Mouse (Mus musculus) CH12.LX (cell line): ENCODE measurements around the gene Zfp770.

Experiments used
- CTCF ChIP-seq, 2 experiments: IDR thresholded peaks in 1 of 2; conservative IDR thresholded peaks in 1 of 2; 2 replicates each; pipeline ENCODE4 v1.5.1; 2011 to 2012; ENCODE audit warnings: low read depth in 2 of 2, low read length in 2 of 2, improper control_type of control experiment in 1 of 2, inconsistent platforms in 1 of 2, mild to moderate bottlenecking in 1 of 2, moderate library complexity in 1 of 2
- E2F4 ChIP-seq: IDR thresholded peaks from 2 replicates; pipeline ENCODE4 v1.6.1; 2011; ENCODE audit warnings: low read depth, low read length, improper control_type of control experiment; ENCODE audit not compliant: insufficient replicate concordance
- EP300 ChIP-seq: IDR thresholded peaks from 2 replicates; pipeline ENCODE4 v1.6.1; 2011; ENCODE audit warnings: low read length, improper control_type of control experiment
- GABPA ChIP-seq: IDR thresholded peaks from 2 replicates; pipeline ENCODE4 v1.6.1; 2012; ENCODE audit warnings: low read depth, low read length, improper control_type of control experiment, inconsistent platforms; ENCODE audit not compliant: insufficient replicate concordance
- JUN ChIP-seq: IDR thresholded peaks from 2 replicates; pipeline ENCODE4 v1.6.1; 2011; ENCODE audit warnings: low read depth, mild to moderate bottlenecking, low read length, improper control_type of control experiment, moderate library complexity; ENCODE audit not compliant: insufficient read depth
- KAT2A ChIP-seq: IDR thresholded peaks from 2 replicates; pipeline ENCODE4 v1.6.1; 2012; ENCODE audit warnings: low read length, improper control_type of control experiment, inconsistent platforms; ENCODE audit not compliant: insufficient replicate concordance
- MAX ChIP-seq: IDR thresholded peaks from 2 replicates; pipeline ENCODE4 v1.6.1; 2011; ENCODE audit warnings: low read length, improper control_type of control experiment
- MEF2A ChIP-seq: IDR thresholded peaks from 2 replicates; pipeline ENCODE4 v1.6.1; 2014; ENCODE audit warnings: low read depth, mild to moderate bottlenecking, inconsistent platforms, low read length, improper control_type of control experiment, borderline replicate concordance
- NRF1 ChIP-seq: IDR thresholded peaks from 2 replicates; pipeline ENCODE4 v1.6.1; 2014; ENCODE audit warnings: low read depth, mild to moderate bottlenecking, inconsistent platforms, low read length, improper control_type of control experiment, moderate library complexity
- POLR2A ChIP-seq: IDR thresholded peaks from 2 replicates; pipeline ENCODE4 v1.6.1; 2011; ENCODE audit warnings: low read depth, mild to moderate bottlenecking, improper control_type of control experiment, low read length
- RAD21 ChIP-seq: IDR thresholded peaks from 2 replicates; pipeline ENCODE4 v1.6.1; 2011; ENCODE audit warnings: low read depth, mild to moderate bottlenecking, low read length, improper control_type of control experiment, moderate library complexity
- ZC3H11A ChIP-seq: IDR thresholded peaks from 2 replicates; pipeline ENCODE4 v1.6.1; 2012; ENCODE audit warnings: low read depth, mild to moderate bottlenecking, inconsistent platforms, low read length, improper control_type of control experiment
- ZNF384 ChIP-seq: IDR thresholded peaks from 2 replicates; pipeline ENCODE4 v1.6.1; 2012; ENCODE audit warnings: low read depth, low read length, improper control_type of control experiment, inconsistent platforms

DNA sequence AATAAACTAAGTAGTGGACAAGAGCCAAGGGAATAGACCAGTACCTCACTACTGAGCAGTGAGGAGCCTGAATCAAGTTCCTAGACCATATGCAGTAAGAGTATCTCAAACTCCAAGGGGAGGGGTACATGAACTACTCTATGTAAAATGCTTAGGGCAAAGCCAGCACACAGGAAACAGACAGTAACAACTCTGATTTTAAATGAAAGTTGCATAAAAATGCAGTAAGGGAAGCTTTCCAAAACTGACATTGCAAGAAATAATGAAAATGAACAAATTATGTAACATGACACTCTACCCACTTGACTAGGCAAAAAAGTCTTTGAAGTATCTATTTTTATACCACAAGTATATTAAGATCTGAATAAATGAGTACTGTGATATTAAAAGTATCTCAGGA lies 33.4 kb downstream of the Zfp770 start:
- no peak for TF ChIP-seq POLR2A
- no peak for TF ChIP-seq E2F4
- TF ChIP-seq CTCF (conservative IDR thresholded peaks at IDR 0.05 in 1 of 2, IDR thresholded peaks at IDR 0.05 in 1 of 2; ENCODE audit: low read depth in 2 of 2, low read length in 2 of 2) = no peak
- TF ChIP-seq MEF2A = no peak
- TF ChIP-seq ZNF384 = no peak
- no peak for TF ChIP-seq GABPA
- no peak for TF ChIP-seq KAT2A
- TF ChIP-seq NRF1 = no peak
- TF ChIP-seq MAX = no peak
- no peak for TF ChIP-seq RAD21
- no peak for TF ChIP-seq EP300
- TF ChIP-seq JUN = no peak
- TF ChIP-seq ZC3H11A = no peak
